Mouse (Mus musculus): ENCODE data around the gene Nxpe5.
A peak's percentile ranks its signal among the peaks of the same experiment; 100 is the strongest.
"Not testable (repeated sequence)": the region's sequence is repeated elsewhere in the genome, so short reads cannot be mapped to it uniquely, and the experiment has no call there.

Nxpe5 gene

DNA sequence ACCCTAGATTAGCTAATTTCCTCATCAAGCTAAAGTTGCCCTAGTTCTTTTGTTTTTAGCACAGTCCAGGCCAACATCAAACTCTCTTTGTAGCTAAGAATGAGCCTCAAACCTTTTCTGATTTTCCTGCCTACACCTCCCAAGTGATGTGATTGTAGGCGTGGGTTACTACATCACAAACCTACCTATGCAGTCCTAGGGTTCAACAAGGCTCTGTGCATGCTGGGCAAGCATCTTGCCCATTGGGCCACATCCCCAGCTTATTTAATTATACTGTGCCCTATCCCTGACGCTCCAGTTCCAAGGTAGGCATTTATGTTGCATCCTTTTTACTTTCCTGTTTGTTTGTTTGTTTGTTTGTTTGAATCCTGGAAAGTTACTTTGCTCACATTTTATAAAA lies at the start of gene Nxpe5:
Gene Nxpe5, plus strand, starts transcription at position 199 of the 400 bp plus-strand sequence.
- no peak for DNase-seq (ENCODE audit: low spot score)

DNA sequence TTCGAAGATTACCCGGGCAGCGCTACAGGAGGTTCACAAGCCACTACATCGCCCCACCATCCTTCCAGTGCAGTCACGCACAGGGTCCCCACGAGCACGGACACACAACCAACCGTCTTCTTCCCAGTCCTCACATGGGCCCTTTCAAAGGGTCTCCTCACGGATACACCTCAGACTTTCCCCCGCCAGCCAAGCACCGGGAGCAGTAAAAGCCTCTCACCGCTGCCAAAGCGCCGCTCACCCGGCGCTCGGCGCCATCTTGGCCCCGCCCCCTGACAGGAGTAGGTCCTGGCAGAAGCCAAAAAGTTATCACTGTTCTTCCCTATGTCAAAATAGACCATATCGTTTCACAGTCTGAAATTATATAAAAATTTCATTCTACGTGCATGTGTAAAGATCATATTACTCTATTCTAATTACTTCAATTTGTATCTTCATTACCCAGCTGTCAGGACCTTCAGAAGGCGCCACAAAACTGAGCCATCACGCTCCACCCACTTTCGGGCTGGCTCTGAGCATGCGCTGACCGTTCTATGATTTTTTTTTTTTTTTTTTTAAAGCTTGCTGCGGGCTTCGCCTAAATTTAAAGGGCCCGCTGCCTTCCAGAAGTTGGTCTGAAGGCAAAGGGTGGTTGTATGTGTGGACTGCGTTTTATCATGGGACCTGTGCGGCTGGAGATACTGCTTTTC lies 38.6 kb upstream of the Nxpe5 start, which contains the start of the genes Taf6 and Cnpy4:
Gene Taf6, minus strand, starts transcription at position 502 of the 689 bp plus-strand sequence.
Gene Cnpy4, plus strand, starts transcription at position 536 of the 689 bp plus-strand sequence.
- peak; percentile 77 for DNase-seq (ENCODE audit: low spot score)

DNA sequence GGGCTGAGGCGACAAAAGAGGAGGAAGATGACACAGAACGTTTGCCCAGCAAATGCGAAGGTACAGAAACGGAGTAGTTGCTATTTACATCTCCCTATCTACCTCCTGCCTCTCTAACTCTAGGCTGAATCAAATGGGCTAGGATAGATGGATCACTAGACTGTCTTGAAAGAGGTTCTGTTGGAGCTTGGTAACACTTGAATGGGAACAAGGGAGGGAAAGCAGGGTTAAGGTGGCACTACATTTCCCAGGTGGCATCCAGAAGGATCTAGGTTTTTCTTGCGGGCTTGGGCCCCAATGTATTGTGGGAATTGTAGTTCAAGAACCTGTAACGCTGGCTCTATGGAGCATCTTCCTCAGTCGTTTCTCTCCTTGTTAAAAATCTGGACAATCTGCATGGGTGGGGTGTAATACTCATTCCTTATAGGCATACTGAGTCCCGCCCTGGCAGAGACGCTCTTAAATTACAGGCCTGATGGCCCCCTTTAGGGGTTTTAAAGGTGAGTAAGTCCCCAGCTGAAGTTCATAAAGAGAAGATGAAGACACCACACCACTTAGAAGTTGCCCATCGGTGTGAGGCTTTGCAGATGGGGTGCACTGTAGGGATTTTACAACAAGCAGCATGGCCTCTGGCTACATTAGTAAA lies 37.9 kb upstream of the Nxpe5 start:
- DNase-seq (ENCODE audit: low spot score), result peak; percentile 69

DNA sequence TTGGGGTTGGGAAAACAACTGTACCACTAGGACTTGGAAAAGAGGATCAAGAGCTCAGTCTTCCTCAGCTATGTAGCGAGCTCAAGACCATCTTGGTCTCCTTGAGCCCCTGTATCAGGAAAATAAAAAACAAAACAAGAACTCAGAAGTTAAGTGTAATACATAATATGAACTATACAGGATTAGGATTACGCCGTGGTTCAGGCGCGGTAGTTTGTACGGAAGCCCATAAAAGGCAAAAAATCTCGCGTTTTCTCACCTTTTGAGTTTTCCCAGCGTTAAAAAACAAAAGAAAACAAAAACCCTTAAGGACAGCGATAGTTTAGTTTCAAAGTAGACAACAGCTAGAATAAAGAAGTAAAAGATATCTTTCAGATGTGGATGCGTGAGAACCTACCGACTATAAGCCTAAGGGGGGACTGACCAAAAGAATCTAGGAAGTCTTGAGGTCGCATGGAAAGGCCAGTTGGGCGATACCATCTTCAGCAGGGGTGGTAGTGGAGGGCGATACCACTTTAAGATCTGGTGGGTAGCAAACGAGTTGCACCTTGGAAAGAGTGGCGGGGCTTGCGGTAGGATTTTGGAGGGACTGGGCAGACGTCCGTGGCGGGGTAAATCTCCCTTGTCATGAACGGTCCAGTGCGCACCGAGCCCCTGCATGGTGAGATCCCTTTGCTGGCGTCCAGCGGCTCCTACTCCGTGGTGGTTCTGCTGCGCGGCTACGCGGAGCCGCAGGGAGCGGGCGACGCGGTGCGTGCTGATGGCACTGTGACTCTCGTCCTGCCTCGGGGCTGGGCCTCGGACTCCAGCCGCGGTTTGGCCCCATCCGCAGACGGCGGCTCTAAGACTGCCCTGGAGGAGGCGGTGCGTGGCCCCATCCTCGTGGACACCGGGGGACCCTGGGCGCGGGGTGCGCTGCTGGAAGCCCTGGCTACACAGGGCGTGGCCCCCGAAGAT lies 31.6 kb upstream of the Nxpe5 start, which contains the start of gene Mblac1:
Gene Mblac1, plus strand, starts transcription at position 544 of the 957 bp plus-strand sequence.
- peak; percentile 79 for DNase-seq (ENCODE audit: low spot score)

DNA sequence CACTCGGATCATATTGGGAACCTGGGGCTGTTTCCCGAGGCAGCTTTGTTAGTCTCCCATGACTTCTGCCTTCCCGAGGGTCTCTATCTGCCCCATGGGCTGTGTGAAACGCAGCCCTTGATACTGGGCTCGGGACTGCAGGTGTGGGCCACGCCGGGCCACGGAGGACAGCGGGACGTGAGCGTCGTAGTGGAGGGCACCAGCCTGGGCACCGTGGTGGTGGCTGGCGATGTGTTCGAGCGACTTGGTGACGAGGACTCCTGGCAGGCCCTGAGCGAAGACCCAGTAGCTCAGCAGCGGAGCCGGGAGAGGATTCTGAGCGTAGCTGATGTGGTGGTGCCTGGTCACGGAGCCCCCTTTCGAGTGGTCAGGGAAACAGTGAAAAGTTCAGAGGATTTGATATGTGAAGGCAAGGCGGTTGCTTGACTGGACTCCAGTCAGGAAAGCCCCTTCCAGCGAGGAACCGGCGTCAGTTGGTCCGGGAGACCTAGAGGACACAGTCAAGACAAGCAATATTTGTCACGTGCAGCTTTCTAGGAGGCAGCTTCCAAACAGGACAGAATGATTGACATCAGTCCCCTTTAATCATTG lies 30.8 kb upstream of the Nxpe5 start:
- no peak for DNase-seq (ENCODE audit: low spot score)

DNA sequence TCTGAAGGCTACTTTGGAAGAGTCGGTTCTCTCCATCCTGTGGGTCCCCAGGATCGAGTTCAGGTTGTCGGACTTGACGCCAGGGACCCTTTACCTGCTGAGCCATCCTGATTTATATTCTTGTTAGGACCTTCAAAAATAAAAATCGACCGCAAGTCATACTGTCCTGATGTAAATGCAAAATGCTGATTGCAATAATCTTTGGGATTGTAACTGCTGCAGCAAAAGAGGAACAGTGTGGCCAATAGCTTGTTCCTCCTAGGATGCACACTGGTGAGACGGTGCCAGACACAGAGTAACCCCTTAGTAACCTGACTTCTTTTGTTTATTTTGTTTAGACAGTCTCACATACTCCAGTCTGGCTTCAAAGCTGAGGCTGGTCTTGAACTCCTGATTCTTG lies 30.2 kb upstream of the Nxpe5 start:
- DNase-seq (ENCODE audit: low spot score), result no peak

DNA sequence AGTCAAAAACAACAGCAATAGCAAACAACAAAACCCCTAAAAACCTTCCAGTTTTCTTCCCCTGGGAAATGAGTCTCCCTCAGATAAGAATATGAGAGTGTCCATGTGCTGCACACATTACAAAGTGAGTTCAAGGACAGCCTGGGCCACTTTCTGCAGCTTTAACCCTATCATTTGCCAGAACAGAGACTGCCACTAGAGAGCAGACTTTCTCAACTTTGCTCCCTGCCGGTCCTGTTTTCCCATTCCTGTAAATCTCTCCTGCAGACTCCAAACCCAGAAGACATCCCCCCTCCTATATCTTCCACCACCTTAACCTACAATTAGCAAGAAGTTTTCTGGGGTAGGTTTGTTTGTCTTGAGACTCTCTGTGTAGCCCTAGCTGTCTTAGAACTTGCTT lies 26.1 kb upstream of the Nxpe5 start:
- DNase-seq (ENCODE audit: low spot score), result no peak

DNA sequence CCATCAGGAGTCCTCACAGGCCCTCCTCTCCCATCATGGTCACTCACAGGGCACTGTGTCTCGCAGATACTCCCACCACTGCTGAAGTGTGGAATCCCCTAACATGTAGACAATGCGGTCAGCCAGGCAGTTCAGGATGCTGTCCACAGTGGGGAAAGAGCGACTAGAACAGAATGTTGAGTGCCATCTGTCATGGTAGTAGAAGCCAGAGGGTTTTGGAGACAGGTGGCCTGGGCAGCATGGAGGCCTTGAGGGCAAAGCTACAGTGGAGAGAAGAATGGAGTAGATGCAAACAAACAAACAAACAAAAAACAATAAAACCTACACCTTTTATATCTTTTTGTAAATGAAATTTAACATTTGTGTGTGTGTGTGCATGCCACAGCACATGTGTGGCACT lies 23.6 kb upstream of the Nxpe5 start:
- DNase-seq (ENCODE audit: low spot score), result no peak

DNA sequence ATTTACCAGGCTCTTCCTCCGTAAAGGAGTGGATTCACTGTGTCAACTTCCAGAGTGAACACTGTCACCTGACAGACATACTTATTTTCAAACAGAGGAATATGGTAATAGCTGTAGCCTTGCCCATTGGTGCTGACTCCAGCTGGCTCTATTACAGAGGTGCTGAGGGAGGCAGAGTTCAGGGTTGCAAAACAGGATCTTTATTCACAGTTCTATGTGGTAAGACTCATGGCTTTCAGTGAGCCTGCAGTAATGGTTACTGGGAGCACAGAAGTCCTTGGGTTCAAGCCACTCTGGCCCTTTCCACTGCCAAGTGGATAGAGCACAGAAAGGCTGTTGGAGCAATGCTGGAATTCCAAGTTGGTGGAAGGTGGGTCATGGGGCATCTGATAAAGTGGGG lies 18.4 kb upstream of the Nxpe5 start:
- DNase-seq (ENCODE audit: low spot score), result no peak

DNA sequence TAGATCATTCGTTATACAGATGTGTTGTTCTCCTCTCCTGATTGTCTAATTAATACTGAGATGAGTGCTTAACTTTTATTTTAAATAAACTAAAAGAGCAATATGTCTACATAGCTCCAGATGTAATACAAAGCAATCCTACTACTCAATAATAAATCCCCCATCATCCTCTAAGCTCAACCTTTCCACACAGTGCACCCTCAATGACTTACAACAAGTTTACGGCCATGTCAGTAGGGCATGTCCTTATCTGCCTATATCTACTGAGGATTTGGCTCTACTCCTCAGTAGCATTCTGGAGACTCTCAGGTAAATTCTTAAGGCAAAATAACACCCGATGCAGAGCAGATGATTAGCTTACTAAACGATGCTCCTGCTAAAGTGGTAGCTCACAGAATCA lies 17.8 kb upstream of the Nxpe5 start:
- DNase-seq (ENCODE audit: low spot score), result no peak

DNA sequence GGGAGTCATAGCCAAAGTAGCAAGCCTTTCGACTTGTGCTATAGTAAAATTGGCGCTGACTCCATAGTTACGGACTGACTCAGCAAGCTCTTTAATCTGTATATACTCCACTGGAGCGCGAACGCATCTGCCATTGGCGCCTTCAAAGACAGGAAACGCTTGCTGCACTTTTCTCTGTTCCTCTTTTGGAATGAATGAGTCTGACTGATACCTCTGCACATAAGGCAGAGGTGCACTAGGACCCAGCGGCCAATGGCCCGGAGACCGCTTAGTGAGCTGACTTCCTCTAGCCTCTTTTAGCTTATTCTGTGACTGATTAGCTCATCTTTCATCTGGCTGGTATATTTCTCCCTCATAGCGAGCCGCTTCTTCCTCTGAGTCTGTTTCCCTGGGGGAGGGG lies 9.1 kb upstream of the Nxpe5 start:
- DNase-seq (ENCODE audit: low spot score), result not testable (repeated sequence)

DNA sequence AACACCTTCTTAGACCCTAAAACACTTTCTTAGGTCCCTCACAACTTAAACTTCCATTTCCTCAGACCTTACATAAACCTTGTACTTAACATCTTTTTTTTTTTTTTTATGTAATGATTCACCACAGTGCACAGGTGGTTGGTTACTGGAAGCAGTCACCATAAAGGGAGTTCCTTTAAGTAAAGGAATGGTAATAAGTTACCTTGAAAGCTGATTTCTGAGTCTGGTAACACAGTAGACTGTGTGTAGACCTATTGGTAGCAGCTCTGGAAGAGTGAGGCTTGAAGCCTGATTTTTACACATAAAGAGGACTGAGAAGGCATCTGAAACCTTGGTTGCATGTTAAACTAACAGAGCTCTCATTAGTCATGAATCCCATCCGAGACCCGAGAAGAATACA lies 5.8 kb upstream of the Nxpe5 start:
- no peak for DNase-seq (ENCODE audit: low spot score)

DNA sequence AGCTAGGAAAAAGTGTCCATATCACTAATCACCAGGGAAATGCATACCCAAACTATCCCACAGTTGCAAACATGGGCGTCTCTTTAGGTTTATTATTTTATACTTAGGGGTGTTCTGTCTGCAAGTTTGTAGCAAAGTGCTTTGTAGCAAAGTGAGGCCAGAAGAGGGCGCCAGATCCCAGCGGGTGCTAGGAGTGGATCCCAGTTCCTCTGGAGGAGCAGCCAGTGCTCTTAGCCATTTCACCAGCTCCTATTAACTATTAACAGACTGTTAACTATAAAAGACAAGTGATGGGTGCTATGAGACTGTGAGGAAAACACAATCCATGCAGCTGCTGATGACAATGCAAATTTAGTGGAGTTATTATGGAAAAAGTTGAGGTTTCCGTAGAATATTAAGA lies 3.6 kb upstream of the Nxpe5 start:
- DNase-seq (ENCODE audit: low spot score), result peak; percentile 45

DNA sequence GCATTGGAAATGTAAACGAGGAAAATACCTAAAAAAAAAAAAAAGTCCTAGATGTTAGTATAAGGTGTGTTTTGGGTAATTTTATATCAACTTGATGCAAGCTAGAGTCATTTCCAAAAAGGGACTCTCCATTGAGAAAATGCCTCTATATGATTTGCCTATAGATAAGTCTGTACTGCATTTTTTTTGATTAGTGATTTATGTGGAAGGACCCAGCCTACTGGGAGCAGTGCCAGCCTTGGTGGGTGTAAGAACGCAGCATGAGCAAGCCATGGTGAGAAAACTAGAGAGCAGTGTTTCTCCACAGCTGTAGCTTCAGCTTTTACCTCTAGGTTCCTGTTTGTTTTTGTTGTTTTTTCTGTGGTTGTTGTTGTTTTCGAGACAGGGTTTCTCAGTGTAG lies 2.4 kb upstream of the Nxpe5 start:
- no peak for DNase-seq (ENCODE audit: low spot score)

DNA sequence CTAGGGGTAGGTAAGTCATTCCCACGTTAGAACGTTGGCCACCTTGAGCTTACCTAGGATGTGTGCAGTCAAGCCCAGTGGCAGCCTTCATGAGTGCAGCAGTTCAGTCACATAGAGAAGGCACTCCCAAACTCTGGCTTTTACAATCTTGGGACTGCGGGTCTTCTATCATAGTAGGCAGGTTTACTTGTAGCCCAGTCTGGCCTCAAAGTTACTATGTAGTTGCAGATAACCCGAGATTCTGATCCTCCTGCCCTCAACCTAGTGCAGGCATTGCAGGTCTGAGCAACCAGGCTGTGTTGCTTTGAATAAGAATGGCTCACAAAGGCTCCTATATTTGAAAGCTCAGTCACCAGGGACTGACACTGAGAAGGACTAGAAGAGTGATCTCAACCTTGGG lies 793 bp downstream of the Nxpe5 start:
- DNase-seq (ENCODE audit: low spot score), result no peak

DNA sequence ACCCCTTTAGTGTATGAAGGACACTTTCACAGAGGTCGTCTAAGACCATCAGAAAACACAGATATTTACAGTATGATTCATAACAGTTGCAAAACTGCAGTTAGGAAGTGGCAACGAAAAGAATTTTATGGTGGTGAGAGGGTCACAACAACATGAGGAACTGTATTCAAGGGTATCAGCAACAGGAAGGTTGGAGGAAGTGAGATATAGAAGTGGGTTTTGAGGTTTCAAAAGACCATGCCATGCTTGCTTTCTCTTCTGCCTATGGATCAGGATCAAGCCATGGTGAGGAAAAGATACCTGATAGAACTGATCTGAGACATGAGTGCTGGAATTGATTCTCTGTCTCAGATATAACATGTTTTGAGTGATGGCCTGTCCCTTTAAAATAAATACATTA lies 1.7 kb downstream of the Nxpe5 start:
- no peak for DNase-seq (ENCODE audit: low spot score)

DNA sequence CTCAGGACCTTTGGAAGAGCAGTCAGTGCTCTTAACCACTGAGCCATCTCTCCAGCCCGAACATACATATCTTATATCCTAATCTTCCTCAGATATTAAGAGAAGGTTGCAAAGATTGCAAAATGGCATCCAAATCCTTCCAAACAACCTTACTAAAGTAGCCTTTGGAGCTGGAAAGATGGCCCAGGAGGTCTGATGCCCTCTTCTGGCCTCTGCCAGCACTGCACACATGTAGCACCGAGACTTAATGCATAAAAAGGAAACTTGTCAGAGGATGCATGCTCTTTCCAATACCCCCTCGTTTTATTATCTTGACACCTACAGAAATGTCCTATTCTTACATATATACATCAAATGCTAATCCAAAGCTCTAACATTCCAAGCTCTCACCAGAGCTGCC lies 2.3 kb downstream of the Nxpe5 start:
- DNase-seq (ENCODE audit: low spot score), result peak; percentile 11

DNA sequence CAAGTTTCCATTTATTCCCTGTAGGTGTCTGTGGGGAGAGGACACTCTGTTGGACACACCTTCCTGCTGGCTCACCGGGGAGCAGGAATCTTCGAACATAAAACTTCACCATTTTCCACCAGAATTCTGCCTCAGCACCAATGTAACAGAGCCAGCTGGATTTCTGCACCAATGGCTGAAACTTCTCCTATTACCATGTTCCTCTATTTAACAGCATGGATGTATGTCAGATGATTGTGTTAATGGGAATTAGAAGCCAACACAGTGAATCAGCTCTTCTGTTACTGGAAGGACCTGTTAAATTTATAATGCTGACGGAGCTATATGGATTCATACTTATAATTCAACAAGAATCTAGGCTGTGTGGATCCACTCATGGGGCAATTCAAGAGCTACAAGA lies 3.8 kb downstream of the Nxpe5 start:
- DNase-seq (ENCODE audit: low spot score), result no peak

DNA sequence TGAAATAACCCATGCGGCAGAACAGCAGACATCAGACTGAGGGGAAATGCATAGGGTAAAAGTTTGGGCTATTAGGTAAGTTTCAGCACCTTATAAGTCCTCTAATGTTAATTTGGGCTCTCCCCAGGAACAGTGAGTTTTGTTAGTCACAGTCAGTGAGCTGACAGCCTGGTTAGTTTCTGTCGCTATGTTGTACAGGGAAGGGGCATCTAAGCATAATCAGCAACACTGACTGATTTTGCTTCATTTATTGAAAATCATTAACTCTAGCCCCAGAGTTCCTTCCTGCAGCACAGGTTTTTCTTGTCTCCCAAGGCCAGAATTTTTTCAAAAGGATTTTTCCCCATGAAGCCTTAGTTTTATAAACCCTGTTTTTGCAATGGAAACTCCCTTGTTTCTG lies 8.1 kb downstream of the Nxpe5 start:
- no peak for DNase-seq (ENCODE audit: low spot score)

DNA sequence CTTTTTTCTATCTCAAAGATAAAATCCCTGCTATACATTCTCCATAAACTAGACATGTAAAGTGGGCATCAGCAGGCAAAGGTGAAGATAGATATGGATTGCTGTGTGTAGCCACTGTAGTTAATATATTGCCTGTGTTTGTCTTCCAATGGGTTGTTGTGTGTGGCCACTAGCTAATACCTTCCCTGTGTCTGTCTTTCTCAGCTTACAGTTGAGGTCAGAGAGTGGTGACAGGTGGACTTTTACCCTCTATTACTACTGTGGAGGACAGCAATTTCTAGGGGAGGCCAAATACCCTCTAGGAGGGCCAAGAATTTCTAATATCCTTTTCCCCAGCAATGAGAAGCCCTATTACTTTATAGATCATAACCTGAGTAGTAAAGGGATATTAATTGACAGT lies 8.5 kb downstream of the Nxpe5 start:
- DNase-seq (ENCODE audit: low spot score), result no peak

DNA sequence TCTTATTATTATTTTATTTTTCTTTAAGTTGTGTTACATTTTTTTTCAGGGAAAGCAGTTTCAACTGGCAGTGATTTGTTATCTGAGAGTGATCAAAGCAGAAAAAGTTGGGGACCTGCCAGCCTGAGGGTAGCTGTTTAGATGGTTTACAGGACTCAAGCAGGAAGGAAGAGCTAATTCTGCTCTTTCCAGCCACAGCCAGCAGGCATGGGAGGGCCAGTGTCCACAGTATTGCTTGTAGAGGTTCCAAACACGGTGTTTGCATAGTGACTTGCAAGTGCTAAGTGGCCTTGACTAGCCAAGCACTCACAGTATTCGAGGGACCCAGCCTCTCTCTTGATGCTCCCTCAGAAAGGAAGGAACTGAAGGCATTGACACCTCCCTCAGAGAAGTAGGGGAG lies 15.8 kb downstream of the Nxpe5 start:
- DNase-seq (ENCODE audit: low spot score), result no peak

DNA sequence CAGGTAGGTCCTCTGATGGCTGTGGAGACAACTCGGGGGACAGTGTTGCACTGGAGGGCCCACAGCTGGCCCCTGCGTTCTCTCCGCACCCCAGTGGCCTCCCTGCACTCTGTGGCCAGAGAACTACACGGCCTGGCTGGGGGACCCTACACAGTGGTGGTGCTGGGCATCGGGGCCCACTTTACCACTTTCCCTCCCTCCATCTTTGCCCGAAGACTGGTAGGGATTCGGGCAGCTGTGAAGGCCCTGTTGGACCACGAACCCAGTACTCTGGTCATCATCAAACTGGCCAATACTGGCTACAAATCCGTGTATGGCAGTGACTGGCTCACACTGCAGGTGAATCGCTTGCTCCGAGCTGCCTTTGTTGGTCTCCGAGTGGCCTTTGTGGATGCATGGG lies 25.4 kb downstream of the Nxpe5 start:
- DNase-seq (ENCODE audit: low spot score), result no peak

Data from spleen, adult 12 weeks (tissue).